Mouse (Mus musculus): ENCODE data around the gene Zfp575.

DNA sequence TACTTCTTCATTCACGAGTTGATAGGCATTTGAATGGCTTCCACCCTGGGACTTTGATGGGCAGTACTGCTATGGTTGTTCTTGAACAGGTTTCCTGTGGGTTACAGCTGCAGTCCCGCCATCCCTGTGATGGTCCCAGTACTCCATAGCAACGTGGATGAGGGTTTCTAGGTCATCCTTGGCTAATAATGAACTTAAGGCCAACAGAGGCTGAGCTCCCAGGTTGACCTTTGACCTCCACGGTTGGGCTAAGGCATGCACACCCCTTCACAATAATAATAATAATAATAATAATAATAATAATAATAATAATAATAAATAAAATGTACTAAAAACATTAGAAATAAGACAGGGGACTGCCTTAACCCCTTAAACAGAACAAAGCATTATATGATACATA is 10.7 kb upstream of the Zfp575 start:
- TF ChIP-seq CTCF (conservative IDR thresholded peaks at IDR 0.05; ENCODE audit: low read length) (no peak), POU5F1 (IDR thresholded peaks at IDR 0.05; ENCODE audit: borderline replicate concordance, low read length) (no peak)

Data from E14TG2a.4 (cell line).